Mouse (Mus musculus): ENCODE measurements around the gene Tmcc1.

DNA sequence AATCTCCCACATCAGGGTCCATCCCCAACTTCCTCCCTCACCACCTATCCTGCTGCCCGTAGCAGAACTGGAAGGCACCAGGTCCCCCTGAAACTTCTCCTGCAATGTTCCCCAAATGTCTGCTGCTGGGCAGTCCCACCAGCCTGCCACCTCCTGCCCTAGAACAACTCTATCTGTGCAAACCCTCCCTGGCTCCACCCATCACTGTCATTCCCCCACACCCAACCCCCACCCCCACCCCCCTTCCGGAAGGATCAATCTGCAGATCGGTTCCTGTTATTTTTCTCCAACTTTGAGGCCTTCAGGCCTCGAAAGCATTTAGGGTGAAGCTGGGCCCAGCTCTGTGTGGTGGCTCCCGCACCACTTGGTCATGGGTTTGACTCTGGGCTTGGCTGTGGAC, 189.8 kb downstream of the Tmcc1 start:
- TF ChIP-seq POLR2A (IDR thresholded peaks at IDR 0.05; ENCODE audit: insufficient read depth, low read depth, low read length) (no peak), CTCF (IDR thresholded peaks at IDR 0.05; ENCODE audit: insufficient read depth, low read depth, low read length) (no peak)
